Mouse (Mus musculus) retina, embryonic 14.5 days (tissue): Measurements from ENCODE around the gene Slc2a12.

Experiments used
- DNase-seq: peaks from one replicate; pipeline ENCODE4 v3.0.0-alpha.2; 2015; ENCODE audit warnings: low spot score

Slc2a12 gene

GRCm38 (mm10) chr10:22660286-22661000 is 15.6 kb downstream of the Slc2a12 start:
- DNase-seq: no peak

GRCm38 (mm10) chr10:22668509-22668908 is 23.7 kb downstream of the Slc2a12 start:
- no peak for DNase-seq

GRCm38 (mm10) chr10:22674176-22674575 is 29.4 kb downstream of the Slc2a12 start:
- DNase-seq: no peak

- DNase-seq: no peak
Measured at GRCm38 (mm10) chr10:22675848-22676630, 31.2 kb downstream of the Slc2a12 start.

- DNase-seq: no peak
Measured at GRCm38 (mm10) chr10:22696236-22696635, 51.4 kb downstream of the Slc2a12 start.

GRCm38 (mm10) chr10:22696864-22697263 is 52.1 kb downstream of the Slc2a12 start:
- no peak for DNase-seq

GRCm38 (mm10) chr10:22698158-22698953 is 53.5 kb downstream of the Slc2a12 start:
- DNase-seq: no peak

GRCm38 (mm10) chr10:22699487-22700335 is 54.9 kb downstream of the Slc2a12 start:
- DNase-seq: no peak

GRCm38 (mm10) chr10:22700773-22701172 is 56.0 kb downstream of the Slc2a12 start:
- DNase-seq: no peak

GRCm38 (mm10) chr10:22701485-22702315 is 56.9 kb downstream of the Slc2a12 start:
- DNase-seq: no peak

- DNase-seq: no peak
Measured at GRCm38 (mm10) chr10:22703844-22704243, 59.0 kb downstream of the Slc2a12 start.

GRCm38 (mm10) chr10:22708190-22708843 is 63.5 kb downstream of the Slc2a12 start:
- no peak for DNase-seq

GRCm38 (mm10) chr10:22710173-22710777 is 65.5 kb downstream of the Slc2a12 start:
- DNase-seq: no peak

GRCm38 (mm10) chr10:22712955-22713354 is 68.1 kb downstream of the Slc2a12 start:
- DNase-seq: no peak

- peak; percentile 74 for DNase-seq
Measured at GRCm38 (mm10) chr10:22714520-22714919, 69.7 kb downstream of the Slc2a12 start.

GRCm38 (mm10) chr10:22718475-22718874 is 73.7 kb downstream of the Slc2a12 start:
- no peak for DNase-seq

GRCm38 (mm10) chr10:22720781-22721529 is 76.1 kb downstream of the Slc2a12 start:
- DNase-seq: no peak

GRCm38 (mm10) chr10:22725166-22725565 is 80.4 kb downstream of the Slc2a12 start:
- DNase-seq: no peak

- peak; percentile 25 for DNase-seq
Measured at GRCm38 (mm10) chr10:22726295-22726694, 81.5 kb downstream of the Slc2a12 start.
